ENCODE assay signal across 27 mouse cellular contexts in the genomic region with DNA sequence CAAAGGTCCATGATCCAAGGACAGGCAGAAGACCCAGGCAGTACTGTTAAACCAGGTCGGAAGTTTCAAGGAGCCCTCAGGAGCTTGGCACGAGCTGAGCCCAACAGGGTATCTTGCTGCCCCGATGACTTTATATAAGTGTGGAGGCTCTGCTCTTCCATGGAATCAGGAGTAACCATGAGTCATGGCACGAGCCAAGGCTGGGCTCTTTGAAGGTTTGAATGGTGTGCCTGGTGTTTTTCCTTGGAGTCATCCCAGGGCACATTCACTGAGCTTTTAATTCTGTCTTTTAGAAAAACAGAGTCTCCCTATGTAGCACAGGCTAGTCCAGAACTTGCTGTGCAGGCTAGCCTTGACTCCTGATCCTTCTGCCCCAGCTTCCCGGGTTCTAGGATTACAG. TPM values are rescaled to one million over a fixed set of nuclear protein-coding genes. Genes with fewer than 3 reads are reported as not detected.
"Had no signal": no experiment of that assay in that cellular context is flagged by ENCODE, and none has a peak within 500 bp of the region (broad histone marks: within the 10 kb centered on the region; RNA-seq: fewer than 3 reads in every experiment).

No protein-coding gene starts in this region.

- H3K4me3 ChIP-seq: layer of hippocampus, adult 2 months; left cerebral cortex, adult 2 months; limb, embryonic 12.5 days; liver, embryonic 12.5 days; liver, embryonic 15.5 days; lung, embryonic 15.5 days; megakaryocyte, embryonic 14.5 days; midbrain, embryonic 10.5 days; neural tube, embryonic 12.5 days; neural tube, embryonic 15.5 days; stomach, embryonic 15.5 days had no signal

- H3K4me1 ChIP-seq: limb, embryonic 12.5 days; liver, embryonic 12.5 days; liver, embryonic 15.5 days; lung, embryonic 15.5 days; megakaryocyte, embryonic 14.5 days; midbrain, embryonic 10.5 days; neural tube, embryonic 12.5 days; neural tube, embryonic 15.5 days; stomach, embryonic 15.5 days had no signal

- H3K9me3 ChIP-seq: limb, embryonic 12.5 days; liver, embryonic 12.5 days; liver, embryonic 15.5 days; lung, embryonic 15.5 days; midbrain, embryonic 10.5 days; neural tube, embryonic 12.5 days; neural tube, embryonic 15.5 days; stomach, embryonic 15.5 days had no signal

- H3K36me3 ChIP-seq: limb, embryonic 12.5 days; liver, embryonic 12.5 days; liver, embryonic 15.5 days; lung, embryonic 15.5 days; midbrain, embryonic 10.5 days; neural tube, embryonic 12.5 days; neural tube, embryonic 15.5 days; stomach, embryonic 15.5 days had no signal

- H3K27ac ChIP-seq: kidney, postnatal 0 days; layer of hippocampus, adult 2 months; left cerebral cortex, adult 2 months; limb, embryonic 12.5 days; liver, embryonic 12.5 days; liver, embryonic 15.5 days; lung, embryonic 15.5 days; midbrain, embryonic 10.5 days; neural tube, embryonic 12.5 days; neural tube, embryonic 15.5 days; stomach, embryonic 15.5 days had no signal

- H3K9ac ChIP-seq: limb, embryonic 12.5 days; liver, embryonic 12.5 days; liver, embryonic 15.5 days; lung, embryonic 15.5 days; neural tube, embryonic 12.5 days; neural tube, embryonic 15.5 days; stomach, embryonic 15.5 days had no signal

- H3K27me3 ChIP-seq: limb, embryonic 12.5 days; liver, embryonic 12.5 days; liver, embryonic 15.5 days; lung, embryonic 15.5 days; neural tube, embryonic 12.5 days; neural tube, embryonic 15.5 days; stomach, embryonic 15.5 days had no signal

- ATAC-seq: liver, embryonic 12.5 days had no signal

- H3K4me2 ChIP-seq: limb, embryonic 12.5 days; liver, embryonic 12.5 days; liver, embryonic 15.5 days; lung, embryonic 15.5 days; neural tube, embryonic 12.5 days; neural tube, embryonic 15.5 days; stomach, embryonic 15.5 days had no signal

- DNase-seq: kidney, adult 8-10 months; kidney, postnatal 25 days; layer of hippocampus, postnatal 36 days; liver; lung, adult 18-20 months; lung, postnatal 10 days; lung, postnatal 36 days; midbrain, embryonic 14.5 days; right cerebral cortex, postnatal 14 days; right cerebral cortex, postnatal 4 days; thymus, postnatal 25 days had no signal

RNA-seq across cellular contexts. Expression of a gene that starts 44.5 kb away (rescaled TPM):
- total RNA-seq: layer of hippocampus, adult 2 months; layer of hippocampus, postnatal 10 days; layer of hippocampus, postnatal 36 days; left cerebral cortex, adult 2 months; left cerebral cortex, postnatal 10 days; left cerebral cortex, postnatal 36 days had no signal
- polyA plus RNA-seq: kidney, postnatal 0 days; limb, embryonic 12.5 days; liver, embryonic 12.5 days; liver, embryonic 15.5 days; lung, embryonic 15.5 days; midbrain, embryonic 14.5 days; thymus, postnatal 0 days had no signal
